Mouse (Mus musculus) cerebellum, adult 2 months (tissue): ENCODE measurements around the gene Hip1. TPM values are rescaled to one million over a fixed set of nuclear protein-coding genes. Genes with fewer than 3 reads are reported as not detected.

Source experiments
- DNase-seq, 2 experiments: peaks; one replicate each; pipeline ENCODE4 v3.0.0; 2021
- H3K27ac ChIP-seq: fragments of 200-500 bp; 2 replicates; pipeline ENCODE4 v1.5.1; 2012; ENCODE audit warnings: low read length, control low read depth, inconsistent platforms; ENCODE audit not compliant: insufficient read depth
- H3K27me3 ChIP-seq: fragments of 200-500 bp; 2 replicates; pipeline ENCODE4 v1.6.1; 2012; ENCODE audit warnings: inconsistent platforms, mild to moderate bottlenecking, low read length, moderate library complexity; ENCODE audit not compliant: control insufficient read depth, insufficient read depth
- H3K4me1 ChIP-seq: fragments of 200-500 bp; 2 replicates; pipeline ENCODE4 v1.6.1; 2011; ENCODE audit warnings: low read length; ENCODE audit not compliant: control insufficient read depth, insufficient read depth
- H3K4me3 ChIP-seq: fragments of 200-500 bp; replicated peaks from 2 replicates; pipeline ENCODE3; 2011; ENCODE audit warnings: mild to moderate bottlenecking, low read depth, low read length, control low read depth; ENCODE audit not compliant: insufficient read depth
- CTCF ChIP-seq: fragments of 200-500 bp; IDR thresholded peaks from 2 replicates; pipeline ENCODE4 v1.5.1; 2011; ENCODE audit warnings: low read depth, mild to moderate bottlenecking, control low read depth, low read length, moderate library complexity, borderline replicate concordance; ENCODE audit not compliant: insufficient read depth
- POLR2A ChIP-seq: fragments of 200-500 bp; IDR thresholded peaks from 2 replicates; pipeline ENCODE4 v1.6.1; 2011; ENCODE audit warnings: low read length, control low read depth, borderline replicate concordance; ENCODE audit not compliant: insufficient read depth
- WGBS: fragments of 180-500 bp; shearing (Covaris S2); methylation state at CpG from one replicate; pipeline ENCODE4 v1.1.7; 2018; 5-methylcytosine and 5-hydroxymethylcytosine counted together
- polyA plus RNA-seq: library from polyadenylated mRNA; depleted of rRNA; stranded (reverse); fragments of >200 nt; gene quantifications from 2 replicates; pipeline ENCODE4 v1.2.3, GENCODE M21; 2012; rRNA removed

Gene Hip1
- polyA plus RNA-seq, 1 experiment = 32.3 TPM

DNA sequence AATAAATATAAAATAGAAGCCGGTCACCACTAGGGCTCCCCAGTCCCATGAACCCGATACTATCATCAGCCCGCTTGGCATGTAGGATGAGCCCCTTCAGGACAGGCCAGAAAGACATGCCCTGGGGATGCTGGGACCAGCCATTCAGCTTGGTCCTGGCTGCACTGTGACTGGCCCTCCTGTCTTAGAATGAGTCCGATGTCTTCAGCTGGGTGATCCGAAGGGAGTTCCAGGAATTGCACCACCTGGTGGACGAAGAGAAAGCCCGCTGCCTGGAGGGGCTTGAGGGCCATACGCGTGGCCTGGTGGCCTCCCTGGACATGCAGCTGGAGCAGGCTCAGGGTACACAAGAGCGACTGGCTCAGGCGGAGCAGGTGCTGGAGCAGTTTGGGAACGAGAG is 181.4 kb downstream of the Hip1 start:
- WGBS = 21% methylated on average over 12 of the region's 12 CpGs
- no peak for DNase-seq
- Histone ChIP-seq H3K4me3 (no peak overlapping the region), H3K27me3 (no peaks in the 10 kb centered on the region), H3K4me1 (no peaks in the 10 kb centered on the region), H3K27ac (no peak overlapping the region)
- TF ChIP-seq POLR2A (no peak), CTCF (peak; percentile 37; the same call in 1 of the 2 replicates)

DNA sequence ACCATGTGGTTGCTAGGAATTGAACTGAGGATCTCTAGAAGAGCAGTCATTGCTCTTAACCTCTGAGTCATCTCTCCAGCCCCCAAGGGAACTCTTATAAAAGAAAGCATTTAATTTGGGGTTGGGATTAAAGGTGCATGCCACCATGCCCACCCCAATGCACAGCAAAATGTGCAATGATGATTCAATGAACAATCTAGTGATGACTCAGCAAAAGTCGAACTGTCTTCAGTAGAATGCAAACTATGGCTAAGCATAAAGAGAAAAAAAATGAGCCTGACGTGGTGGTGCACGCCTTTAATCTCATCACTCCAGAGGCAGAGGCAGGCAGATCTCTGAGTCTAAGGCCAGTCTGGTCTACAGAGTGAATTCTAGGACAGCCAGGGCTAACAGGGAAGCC is 182.3 kb downstream of the Hip1 start:
- no peak for DNase-seq
- Histone ChIP-seq H3K4me1 (no peaks in the 10 kb centered on the region), H3K4me3 (no peak overlapping the region), H3K27ac (no peak overlapping the region), H3K27me3 (no peaks in the 10 kb centered on the region)
- TF ChIP-seq CTCF = no peak
- TF ChIP-seq POLR2A = no peak
- WGBS = 81% methylated on average over 3 of the region's 3 CpGs

DNA sequence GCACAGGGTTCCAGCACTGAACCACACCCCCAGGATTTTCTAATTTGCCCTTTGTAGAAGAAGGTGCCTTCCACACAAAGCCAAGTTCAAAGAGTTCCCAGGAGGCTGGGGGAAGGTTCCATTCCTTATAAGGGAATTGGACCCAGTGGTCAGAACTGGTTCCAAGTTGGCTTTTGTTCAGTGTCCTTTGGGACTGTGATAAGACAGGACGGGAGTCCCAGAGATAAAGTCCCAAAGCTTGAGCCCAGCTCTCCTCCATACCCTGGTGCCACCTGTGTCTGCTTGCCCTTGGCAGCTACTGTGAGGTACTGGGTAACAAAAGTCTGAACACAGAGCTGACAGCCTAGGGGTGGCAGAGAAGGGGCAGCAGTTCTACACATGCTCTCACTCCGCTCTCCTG is 185.1 kb downstream of the Hip1 start:
- H3K27me3 ChIP-seq = no peaks in the 10 kb centered on the region
- no peak overlapping the region for H3K4me3 ChIP-seq
- no peaks in the 10 kb centered on the region for H3K4me1 ChIP-seq
- no peak overlapping the region for H3K27ac ChIP-seq
- DNase-seq = no peak
- TF ChIP-seq CTCF (no peak), POLR2A (no peak)
- 54% methylated on average over 2 of the region's 2 CpGs for WGBS

DNA sequence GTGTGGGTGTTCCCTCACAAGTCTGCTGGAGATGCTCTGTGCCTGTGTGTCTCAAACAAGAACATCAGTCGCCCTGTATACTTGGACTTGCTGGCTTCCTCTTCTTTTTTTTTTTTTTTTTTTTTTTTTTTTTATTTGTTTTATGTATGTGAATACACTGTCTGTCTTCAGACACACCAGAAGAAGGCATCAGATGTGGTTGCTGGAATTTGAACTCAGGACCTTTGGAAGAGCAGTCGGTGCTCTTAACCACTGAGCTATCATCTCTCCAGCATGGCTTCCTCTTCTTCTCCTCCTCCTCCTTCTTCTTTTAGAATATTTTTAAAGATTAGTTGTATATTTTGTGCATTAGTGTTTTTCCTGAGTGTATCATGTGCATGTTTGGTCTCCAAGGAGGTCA is 187.4 kb downstream of the Hip1 start:
- Histone ChIP-seq H3K4me1 (no peaks in the 10 kb centered on the region), H3K4me3 (no peak overlapping the region), H3K27ac (no peak overlapping the region), H3K27me3 (no peaks in the 10 kb centered on the region)
- no peak for DNase-seq
- WGBS = 84% methylated on average over 2 of the region's 2 CpGs
- no peak for TF ChIP-seq POLR2A
- no peak for TF ChIP-seq CTCF

Other genes with a start within 250 kb of the Hip1 start
- gene Fkbp6, start 195.1 kb downstream of the Hip1 start, polyA plus RNA-seq = not detected in 2 replicates
- 0.08 TPM in 1 of 2 replicates, not detected in the other for gene Trim50, start 191.8 kb downstream of the Hip1 start, polyA plus RNA-seq
- gene Nsun5, start 175.2 kb downstream of the Hip1 start, polyA plus RNA-seq = 41.8 and 45.6 TPM in 2 replicates
- gene Pom121, start 150.6 kb downstream of the Hip1 start, polyA plus RNA-seq = 31.2 and 31.8 TPM in 2 replicates
- not detected in 2 replicates for gene Ccl26, start 18.4 kb upstream of the Hip1 start, polyA plus RNA-seq
- 0.23 and 0.32 TPM in 2 replicates for gene Ccl24, start 27.9 kb upstream of the Hip1 start, polyA plus RNA-seq
- 58.1 and 62.4 TPM in 2 replicates for gene Rhbdd2, start 87.5 kb upstream of the Hip1 start, polyA plus RNA-seq
- 86.2 and 98.1 TPM in 2 replicates for gene Por, start 124.9 kb upstream of the Hip1 start, polyA plus RNA-seq
- 14.8 and 15.6 TPM in 2 replicates for gene Tmem120a, start 199.3 kb upstream of the Hip1 start, polyA plus RNA-seq
- gene Styxl1, start 233.3 kb upstream of the Hip1 start, polyA plus RNA-seq = 0.26 and 0.62 TPM in 2 replicates
- 676 and 703 TPM in 2 replicates for gene Mdh2, start 233.4 kb upstream of the Hip1 start, polyA plus RNA-seq